Mouse (Mus musculus): ENCODE results near the gene Iqcb1.
"Not testable (repeated sequence)": the region's sequence is repeated elsewhere in the genome, so short reads cannot be mapped to it uniquely, and the experiment has no call there.

The Iqcb1 gene

DNA sequence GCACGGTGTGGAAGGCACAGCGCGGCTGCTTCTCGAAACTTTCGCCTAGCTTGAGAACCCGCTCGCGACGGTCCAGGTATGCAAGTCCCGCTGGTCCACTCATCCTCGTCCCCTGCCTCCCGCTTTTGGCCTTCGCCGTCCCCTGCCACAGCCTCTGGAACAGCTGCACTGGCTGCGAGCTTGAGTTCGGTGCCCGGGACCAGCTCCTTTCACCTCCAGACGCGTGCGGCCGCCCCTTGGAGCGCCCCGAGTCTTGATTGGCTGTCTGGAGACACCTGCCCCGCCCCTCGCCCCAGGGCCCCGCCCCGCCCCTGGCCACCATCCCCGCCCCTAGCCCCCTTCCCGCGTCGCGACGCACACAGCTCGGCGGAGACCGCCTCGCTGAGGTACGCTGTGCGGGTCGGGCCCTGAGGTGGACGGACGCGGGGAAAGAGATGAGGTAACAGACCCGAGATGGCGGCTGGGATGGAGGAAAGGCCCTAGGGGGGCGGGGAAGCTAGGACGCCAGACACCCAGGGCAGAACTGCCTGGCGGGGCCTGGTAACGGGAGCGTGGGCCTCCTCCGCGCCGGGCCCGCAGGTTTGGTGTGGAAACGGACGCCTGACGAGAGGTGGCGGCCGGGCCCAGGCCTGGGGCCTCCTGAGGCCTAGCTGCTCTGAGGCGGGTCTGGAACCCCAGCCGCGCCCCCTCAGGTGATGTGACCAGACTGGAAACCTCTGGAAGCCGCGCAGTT lies at the start of gene Iqcb1:
TSS of gene Iqcb1 (plus strand) at position 332 of the 733 bp plus-strand sequence.
- peak; percentile 45 for DNase-seq (ENCODE audit: low spot score)

DNA sequence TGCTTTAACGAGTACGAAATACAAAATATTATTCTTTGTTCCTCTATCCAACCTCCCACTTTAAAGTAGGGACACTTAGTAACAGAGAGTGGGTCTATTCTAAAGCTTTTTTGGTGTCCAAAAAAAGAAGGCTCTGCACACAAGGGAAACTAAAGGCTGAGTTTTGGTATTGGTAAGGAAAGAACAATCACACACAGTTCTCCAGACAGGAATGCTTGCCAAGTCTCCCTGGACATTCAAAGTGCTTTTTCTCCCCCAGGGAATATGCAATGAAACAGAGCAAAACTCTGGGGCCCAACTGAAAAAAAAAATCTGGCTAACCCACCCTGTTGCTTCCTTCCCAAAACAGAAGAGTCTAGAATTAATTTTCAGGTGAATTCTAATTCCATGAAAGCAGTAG lies 44.0 kb upstream of the Iqcb1 start:
- DNase-seq (ENCODE audit: low spot score) = no peak

DNA sequence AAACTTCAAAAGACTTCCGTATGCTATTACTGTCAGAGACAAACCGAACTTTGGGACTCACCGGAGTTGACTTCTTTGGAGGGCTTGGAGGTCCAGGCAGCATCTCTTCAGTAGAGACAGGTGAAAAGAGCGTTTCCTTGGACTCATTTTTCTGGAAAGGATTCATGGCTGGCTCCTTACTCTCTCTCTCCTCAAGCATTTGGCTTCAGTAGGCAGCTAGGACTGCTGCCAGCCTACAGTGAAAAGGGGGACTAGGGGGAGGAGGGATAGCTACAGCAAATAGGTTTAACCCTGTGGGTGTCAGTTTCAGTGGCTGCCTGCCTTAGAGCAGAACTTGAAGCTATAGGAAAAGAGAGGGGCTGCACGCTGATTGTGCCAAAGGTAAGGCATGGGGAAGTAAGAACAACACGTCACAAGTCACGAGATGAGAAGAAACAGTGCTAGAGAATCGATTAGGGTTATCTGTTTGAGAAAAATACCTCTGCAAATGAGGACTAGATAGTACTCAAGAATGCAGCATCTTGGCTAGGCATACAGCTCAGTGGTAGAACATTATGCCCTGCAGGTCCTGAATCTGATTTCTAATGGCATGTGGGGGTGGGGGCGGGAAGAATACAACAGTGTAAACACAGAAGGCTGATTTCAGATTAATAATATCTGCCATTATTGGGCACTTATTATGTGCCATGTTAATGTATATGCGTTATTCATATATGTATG lies 43.4 kb upstream of the Iqcb1 start, which contains the start of gene Slc15a2:
TSS of gene Slc15a2 (minus strand) at position 369 of the 720 bp plus-strand sequence.
- DNase-seq (ENCODE audit: low spot score) = no peak

DNA sequence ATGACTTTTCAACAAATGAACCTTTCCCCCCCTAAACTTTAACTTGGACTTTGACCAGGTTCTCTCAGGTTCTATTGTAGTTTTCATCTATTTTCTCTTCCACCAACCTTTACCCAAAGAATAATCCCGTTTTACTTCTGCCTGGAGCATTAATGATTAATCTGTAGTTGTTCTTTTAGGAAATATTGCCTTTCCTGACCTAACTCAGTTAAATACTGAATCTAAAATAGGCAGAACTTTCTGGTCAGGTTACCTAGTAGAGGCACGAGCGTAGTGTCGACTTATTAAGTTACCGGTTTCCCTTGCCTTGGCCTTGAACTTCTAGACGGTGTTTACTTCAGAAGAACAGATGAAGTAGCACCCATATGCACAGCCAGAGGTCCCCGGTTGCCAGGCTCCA lies 41.7 kb upstream of the Iqcb1 start:
- DNase-seq (ENCODE audit: low spot score) = no peak

DNA sequence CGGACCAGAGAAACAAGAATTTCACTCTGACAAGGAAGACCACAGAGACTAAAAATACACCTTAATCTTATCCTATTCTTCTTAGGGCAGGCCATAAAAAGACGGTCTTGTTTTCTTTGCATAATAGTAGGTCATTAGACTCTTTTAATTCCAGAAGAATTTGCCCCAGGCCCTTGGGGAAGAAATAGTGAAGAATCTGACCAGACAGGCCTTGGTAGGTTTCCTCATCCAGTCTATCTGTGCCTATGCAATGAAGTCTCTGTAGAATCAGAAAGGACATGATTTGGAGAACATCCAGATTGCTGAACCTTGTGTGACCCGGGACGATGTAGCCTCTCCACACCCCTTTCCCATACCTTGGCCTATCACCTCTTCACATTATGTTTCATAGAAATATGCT lies 38.0 kb upstream of the Iqcb1 start:
- no peak for DNase-seq (ENCODE audit: low spot score)

DNA sequence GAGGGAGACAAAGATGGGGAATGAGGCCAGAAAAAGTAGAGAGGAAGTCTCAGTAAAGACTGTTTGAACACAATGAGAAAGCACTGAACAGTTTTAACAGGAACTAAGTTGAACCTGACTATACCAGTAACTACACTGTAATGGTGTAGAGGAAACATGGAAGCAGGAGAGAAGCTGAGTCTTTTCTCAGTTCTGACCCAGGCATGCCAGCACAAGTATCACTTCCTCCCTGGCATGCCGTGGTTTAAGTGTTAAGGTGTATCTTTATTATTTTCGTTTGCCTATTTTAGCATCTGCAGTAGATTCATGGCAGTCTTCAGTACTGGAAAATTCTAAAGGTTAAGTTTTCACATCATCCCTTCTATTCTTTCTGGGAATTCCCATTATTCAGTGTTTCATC lies 33.2 kb upstream of the Iqcb1 start:
- no peak for DNase-seq (ENCODE audit: low spot score)

DNA sequence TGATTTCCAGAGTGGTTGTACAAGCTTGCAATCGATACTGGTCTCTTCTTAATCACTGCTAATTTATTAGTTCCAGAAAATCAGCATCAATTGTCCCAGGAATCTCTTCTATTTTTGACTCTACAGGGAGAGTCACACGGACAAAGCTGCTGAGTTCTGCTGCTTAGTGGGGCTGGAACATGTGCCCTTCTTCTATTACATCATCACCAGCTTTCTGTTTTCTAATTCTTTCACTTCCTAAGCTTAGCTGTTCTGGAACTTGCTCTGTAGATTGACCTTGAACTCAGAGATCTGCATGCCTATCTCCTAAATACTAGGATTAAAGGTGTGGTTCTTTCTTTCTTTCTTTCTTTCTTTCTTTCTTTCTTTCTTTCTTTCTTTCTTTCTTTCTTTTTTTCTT lies 29.9 kb upstream of the Iqcb1 start:
- DNase-seq (ENCODE audit: low spot score) = no peak

DNA sequence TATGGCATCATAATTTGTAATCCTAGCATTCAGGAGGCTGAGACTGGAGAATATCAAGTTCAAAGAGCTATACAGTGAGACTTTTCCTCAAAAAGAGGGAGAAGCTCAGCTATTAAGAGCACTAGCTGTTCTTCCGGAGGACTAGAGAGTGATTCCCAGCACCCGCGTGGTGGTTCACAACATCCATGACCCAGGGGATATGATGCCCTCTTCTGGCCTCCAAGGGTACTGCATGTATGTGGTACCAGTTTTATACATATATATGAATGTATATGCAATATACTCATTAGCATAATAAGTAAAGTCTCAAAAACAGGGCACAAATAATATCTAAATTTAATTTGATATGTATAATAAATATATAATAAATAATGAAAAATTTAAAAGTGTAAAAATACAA lies 25.8 kb upstream of the Iqcb1 start:
- DNase-seq (ENCODE audit: low spot score) = no peak

DNA sequence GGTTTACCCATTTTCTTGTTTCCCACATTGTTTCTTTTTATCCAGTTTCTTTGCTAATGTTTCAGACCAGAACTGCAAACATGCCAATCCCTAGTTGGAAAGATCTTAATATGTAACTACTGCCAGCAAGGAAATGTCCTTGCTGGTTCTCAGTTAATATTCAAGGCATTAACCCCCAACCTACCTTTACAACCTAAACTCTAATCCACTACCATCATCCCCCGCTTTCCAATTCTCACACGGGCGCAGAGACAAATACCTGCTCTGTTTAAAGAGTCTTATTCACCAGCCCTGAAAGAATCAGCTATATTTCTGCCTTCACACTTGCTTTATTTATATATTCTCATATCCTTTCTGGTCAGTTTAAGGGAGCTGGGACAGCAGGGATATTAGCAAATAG lies 19.6 kb upstream of the Iqcb1 start:
- DNase-seq (ENCODE audit: low spot score) = no peak

DNA sequence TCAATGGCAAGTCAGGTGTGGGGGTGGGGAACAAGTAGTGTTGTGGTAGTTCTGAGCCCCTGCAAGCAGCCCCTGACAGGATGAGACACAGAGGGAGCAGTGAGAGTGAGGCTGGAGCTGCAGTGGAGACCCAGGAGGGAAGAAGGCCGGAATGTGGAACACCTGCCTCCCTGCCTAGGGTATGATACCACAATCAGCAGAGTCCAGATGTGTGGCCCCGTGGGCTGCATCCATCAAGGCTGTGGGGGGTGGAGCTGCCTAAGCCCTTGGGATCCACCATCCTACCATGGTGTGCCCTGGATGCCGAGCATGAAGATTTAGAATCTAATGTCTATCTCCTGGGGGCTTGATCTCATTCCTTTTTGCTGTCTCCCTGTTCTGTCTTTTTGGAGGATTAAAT lies 14.5 kb upstream of the Iqcb1 start:
- DNase-seq (ENCODE audit: low spot score) = no peak

DNA sequence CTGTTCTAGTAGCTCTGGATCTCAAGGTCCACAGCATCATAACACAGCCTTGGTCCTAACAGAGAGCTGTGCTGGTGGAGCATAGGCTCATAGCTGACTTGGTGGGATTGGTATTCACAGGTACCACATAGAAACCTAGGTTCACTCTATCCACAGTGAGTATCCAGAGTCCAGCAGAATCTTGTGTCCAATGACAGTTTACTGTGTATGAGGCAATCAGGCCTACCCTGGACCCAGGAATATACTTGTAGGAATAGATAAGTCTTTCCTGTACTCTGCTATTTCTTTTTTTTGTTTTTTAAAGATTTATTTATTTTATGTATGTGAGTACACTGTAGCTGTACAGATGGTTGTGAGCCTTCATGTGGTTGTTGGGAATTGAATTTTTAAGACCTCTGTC lies 11.3 kb upstream of the Iqcb1 start:
- DNase-seq (ENCODE audit: low spot score) = no peak

DNA sequence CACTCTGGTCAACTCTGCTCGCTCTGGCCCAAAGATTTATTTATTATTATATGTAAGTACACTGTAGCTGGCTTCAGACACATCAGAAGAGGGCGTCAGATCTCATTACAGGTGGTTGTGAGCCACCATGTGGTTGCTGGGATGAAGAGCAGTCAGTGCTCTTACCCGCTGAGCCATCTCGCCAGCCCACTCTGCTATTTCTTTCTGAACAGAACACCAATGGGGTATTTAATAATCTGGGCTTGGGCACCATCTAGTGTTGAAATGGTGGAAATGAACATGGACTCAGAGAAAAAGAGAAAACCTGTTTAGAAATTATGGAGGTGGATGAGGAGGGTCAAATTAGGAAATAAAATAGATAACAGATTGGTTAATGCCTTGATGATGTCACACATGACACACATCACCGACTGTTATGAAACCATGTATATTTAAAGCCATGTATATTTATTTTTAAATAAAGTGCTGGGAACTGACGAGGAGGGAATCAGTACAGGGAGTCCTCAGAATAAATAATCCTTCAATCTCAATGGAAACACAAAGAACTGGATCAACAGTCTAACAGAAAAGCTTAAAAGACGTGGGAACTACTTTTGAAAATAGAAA lies 10.8 kb upstream of the Iqcb1 start:
- no peak for DNase-seq (ENCODE audit: low spot score)

DNA sequence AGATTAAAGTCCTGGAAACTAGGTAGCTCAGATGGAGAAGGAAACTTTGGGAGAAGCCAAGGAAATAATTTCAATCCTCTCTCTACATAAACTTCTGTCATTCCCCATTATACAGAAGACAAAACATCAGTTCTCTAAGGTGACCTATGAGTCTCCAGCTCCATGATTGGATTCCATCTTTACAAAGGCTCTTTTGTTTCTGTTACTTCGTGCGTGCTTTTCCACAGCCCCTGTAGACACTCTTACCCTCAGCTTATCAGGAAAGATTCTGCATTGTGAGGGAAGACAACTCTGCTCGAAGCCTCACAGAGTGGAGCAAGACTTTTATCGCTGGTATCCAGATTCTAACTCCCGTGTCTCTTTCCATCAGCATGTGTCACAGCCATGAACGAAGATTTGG lies 8.2 kb upstream of the Iqcb1 start:
- no peak for DNase-seq (ENCODE audit: low spot score)

DNA sequence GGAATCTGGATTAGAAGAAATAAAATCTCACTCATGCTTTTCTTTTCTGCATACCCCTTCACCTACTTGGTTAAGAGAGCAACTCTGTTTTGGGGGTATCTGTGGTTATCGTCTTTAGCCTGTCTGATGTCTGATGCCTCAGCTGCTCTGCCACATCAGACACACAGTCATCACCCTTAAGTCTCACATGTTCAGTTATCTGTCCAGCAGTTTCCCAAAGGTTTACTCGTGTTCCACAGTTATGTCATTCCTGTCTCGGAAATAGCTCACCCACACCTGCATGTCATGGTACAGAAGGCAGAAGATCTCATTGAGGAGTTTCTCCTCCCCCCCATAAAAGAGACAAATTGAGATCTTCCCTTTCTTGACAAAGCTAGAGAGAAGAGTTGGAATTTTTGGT lies 7.4 kb upstream of the Iqcb1 start:
- DNase-seq (ENCODE audit: low spot score) = no peak

DNA sequence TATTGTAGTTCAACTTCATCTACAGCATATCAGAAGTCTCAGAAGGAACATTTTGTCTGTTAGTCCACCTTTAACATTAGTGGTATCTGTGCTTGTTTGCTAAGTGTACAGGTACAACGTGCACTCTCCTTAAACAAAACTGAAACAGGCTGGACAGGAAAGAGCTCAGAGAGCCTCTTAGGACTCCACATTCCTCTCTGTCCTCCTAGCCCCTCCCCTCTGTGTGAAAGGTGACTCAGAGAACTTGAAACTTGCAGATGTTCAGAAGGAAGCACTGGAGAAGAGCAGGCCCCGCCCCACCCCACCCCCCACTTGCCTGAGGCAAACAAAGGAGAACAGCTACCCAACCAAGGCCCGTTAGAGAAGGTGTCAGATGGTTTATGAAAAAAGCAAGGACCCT lies 6.7 kb upstream of the Iqcb1 start:
- no peak for DNase-seq (ENCODE audit: low spot score)

DNA sequence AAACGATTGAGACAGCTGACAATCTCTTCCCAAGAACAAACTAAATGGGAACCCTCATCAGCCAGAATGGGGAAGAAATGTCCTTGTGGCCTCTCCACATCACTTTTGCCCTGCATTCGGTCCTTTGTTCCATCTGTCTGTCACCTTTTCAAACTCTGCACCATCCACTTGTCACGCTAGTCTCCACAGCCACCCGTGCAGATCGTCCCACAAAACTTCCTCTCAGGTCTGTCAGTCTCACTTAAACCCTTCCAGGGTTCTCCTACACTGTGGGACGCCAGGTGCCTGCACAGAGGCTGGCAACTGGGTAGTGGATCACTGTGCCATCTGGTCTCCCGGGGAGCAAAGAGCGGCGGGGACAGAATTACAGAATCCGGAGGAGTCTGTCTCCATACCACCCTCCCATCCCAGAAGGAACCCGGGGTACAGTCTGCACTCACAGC lies 553 bp upstream of the Iqcb1 start:
- no peak for DNase-seq (ENCODE audit: low spot score)

DNA sequence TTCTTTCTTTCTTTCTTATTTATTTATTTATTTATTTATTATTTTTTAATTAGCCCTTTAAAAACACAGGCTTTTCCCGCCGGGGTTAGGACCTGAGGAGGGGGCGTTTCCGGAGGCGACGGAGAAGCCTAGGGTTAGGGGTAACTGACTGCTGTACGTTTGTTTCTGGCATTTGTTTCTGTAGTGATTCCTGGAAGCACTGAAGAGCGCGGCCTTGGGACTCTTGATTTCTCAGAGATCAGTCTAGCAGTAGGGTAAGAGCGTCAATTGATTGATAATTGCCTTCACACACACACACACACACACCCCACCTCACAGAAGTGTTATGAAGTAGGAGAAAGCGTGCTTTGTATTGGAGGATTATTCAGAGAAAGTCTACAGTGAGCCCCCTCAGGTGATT lies 635 bp downstream of the Iqcb1 start:
- DNase-seq (ENCODE audit: low spot score) = no peak

DNA sequence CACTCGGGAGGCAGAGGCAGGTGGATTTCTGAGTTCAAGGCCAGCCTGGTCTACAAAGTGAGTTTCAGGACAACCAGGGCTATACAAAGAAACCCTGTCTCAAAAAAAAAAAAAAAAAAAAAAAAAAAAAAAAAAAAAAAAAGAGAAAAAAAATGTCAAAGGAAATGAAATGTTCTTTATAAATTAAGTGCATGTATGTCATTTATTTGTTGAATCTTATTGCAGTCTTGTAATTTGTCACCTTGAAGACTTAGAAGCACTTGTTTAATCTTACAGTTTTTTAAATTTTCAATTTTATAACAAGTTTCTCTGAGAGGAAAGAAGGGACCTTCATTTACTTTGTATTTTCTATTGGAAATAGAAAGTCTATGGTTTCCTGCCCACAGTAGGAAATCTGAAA lies 18.7 kb downstream of the Iqcb1 start:
- not testable (repeated sequence) for DNase-seq (ENCODE audit: low spot score)

DNA sequence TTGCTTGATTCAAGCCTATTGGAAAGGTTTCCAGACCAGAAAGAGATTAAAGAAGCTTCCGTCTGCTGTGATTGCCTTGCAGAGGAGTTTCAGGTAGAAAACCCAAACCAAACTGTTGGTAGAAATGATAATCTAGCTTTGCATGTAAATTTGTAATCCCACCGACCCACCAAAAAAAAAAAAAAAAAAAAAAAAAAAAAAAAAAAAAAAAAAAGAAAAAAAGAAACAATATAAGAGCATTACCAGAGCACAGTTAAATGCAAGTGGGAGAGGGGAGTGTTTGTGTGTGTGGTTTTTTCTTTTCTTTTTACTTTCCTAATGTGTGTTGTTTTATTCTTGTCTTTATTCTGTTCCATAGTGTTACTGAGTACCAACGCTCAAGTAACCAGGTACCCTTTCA lies 23.0 kb downstream of the Iqcb1 start:
- no peak for DNase-seq (ENCODE audit: low spot score)

DNA sequence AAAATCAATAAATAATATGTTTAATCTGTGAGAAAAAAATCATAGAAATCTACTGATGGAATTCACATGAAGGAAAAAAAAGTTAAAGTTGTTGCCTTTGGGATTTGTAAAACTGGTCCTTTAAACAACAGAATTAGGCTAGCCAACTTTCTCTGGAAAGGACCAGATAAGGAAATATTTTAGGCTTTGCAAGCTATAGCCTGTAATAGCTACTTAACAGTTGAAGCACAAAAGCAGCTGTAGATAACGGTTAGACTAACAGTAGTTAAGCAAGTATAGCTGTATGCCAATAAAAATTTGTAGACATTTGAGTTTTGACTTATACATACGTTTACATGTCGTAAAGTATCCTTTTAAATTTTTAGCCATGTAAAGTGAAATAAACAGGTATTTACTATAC lies 35.4 kb downstream of the Iqcb1 start:
- DNase-seq (ENCODE audit: low spot score) = no peak

DNA sequence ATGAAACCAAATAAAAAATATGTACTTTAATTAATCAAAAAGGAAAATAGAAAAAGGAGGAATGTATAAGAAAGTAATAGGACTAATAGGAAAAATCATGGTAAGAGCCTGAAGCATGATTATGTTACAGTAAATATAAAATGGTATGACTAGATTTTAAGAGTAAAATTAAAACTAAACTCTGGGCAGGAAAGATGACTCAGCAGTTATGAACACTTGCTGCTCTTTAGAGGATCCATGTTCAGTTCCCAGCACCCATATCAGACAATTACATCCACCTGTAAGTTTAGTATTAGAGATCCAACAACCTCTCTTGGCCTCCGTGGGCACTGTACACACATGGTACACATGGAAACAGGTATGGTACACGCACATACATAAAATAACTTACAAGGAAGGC lies 41.3 kb downstream of the Iqcb1 start:
- DNase-seq (ENCODE audit: low spot score) = no peak

DNA sequence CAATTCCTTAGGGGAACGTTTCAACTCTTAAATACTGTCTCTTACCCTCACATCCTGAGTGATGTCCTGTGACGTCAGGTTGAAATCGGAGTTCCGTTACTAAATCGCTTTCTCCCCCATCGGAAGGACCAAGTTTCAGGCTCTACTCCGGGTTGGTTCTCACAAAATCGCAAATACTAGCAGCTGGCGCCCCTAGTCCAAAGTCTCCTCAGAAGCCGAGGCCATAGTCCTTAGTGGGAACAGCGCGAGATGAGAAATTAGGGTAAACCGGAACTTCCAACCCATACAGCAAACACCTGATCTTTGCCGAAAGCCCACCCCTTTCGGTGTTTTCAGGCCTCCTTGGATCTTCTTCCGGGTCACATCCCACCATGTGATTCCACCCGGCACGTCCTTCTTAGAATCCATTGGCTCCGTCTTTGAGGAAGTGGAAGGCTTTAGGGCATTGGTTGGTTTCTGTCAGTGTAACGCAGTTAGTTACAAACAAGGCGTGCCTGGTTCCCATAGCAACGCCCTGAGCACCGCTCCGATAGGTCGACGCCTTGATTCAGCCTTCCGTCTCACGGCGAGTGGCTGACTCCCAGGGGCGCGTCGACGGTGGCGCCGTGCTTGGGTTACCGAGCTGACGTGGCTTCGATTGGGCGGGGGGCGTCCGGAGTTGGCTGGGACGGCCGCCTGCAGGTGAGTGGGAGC lies 46.5 kb downstream of the Iqcb1 start, which contains the start of the genes Eaf2 and Golgb1:
TSS of gene Eaf2 (minus strand) at position 421 of the 693 bp plus-strand sequence.
TSS of gene Golgb1 (plus strand) at position 558 of the 693 bp plus-strand sequence.
- peak; percentile 79 for DNase-seq (ENCODE audit: low spot score)

Measured in urinary bladder, postnatal 10 days (tissue).